Mouse (Mus musculus) lung, adult 2 months (tissue): ENCODE measurements at regions not wholly inside any gene's neighbourhood (a gene's known extent, or its start where the extent isn't known, plus 50 kb on each side); places are given as distances from the start of the nearest gene placed in this dataset.

Experiments used
- DNase-seq: peaks from one replicate; pipeline ENCODE4 v3.0.0; 2022
- H3K4me1 ChIP-seq: fragments of 200-500 bp; 2 replicates; pipeline ENCODE4 v1.6.1; 2011; ENCODE audit warnings: low read length; ENCODE audit not compliant: control insufficient read depth, insufficient read depth
- H3K4me3 ChIP-seq: fragments of 200-500 bp; replicated peaks from 2 replicates; pipeline ENCODE3; 2011; ENCODE audit warnings: low read depth, mild to moderate bottlenecking, control low read depth, low read length; ENCODE audit errors: extremely low read depth
- CTCF ChIP-seq: fragments of 200-500 bp; IDR thresholded peaks from 2 replicates; pipeline ENCODE4 v1.5.1; 2011; ENCODE audit warnings: mild to moderate bottlenecking, low read length, control low read depth; ENCODE audit not compliant: insufficient read depth
- POLR2A ChIP-seq: fragments of 200-500 bp; IDR thresholded peaks from 2 replicates; pipeline ENCODE4 v1.6.1; 2011; ENCODE audit warnings: low read depth, mild to moderate bottlenecking, control low read depth, low read length, borderline replicate concordance; ENCODE audit errors: extremely low read depth
- WGBS: fragments of 180-500 bp; shearing (Covaris S2); methylation state at CpG from one replicate; pipeline ENCODE4 v1.1.7; 2018; 5-methylcytosine and 5-hydroxymethylcytosine counted together

GRCm38 (mm10) chr10:126568155-126568554, 333.0 kb downstream of the Atp23 start:
- 81% methylated on average over 8 of the region's 8 CpGs for WGBS
- DNase-seq: no peak

GRCm38 (mm10) chr10:126565326-126565725, 335.8 kb downstream of the Atp23 start:
- no peaks in the 10 kb centered on the region for H3K4me1 ChIP-seq
- WGBS: 66% methylated on average over 14 of the region's 14 CpGs
- no peak overlapping the region for H3K4me3 ChIP-seq
- TF ChIP-seq CTCF (no peak), POLR2A (no peak)
- DNase-seq: no peak

More at GRCm38 (mm10) chr10:126568155-126568554, 333.0 kb downstream of the Atp23 start:
- TF ChIP-seq CTCF: no peak
- no peak for TF ChIP-seq POLR2A
- no peaks in the 10 kb centered on the region for H3K4me1 ChIP-seq
- no peak overlapping the region for H3K4me3 ChIP-seq

GRCm38 (mm10) chr10:126555080-126555479, 346.1 kb downstream of the Atp23 start:
- Histone ChIP-seq H3K4me1 (no peaks in the 10 kb centered on the region), H3K4me3 (no peak overlapping the region)
- 83% methylated on average over 7 of the region's 7 CpGs for WGBS
- DNase-seq: no peak
- no peak for TF ChIP-seq CTCF

DNA sequence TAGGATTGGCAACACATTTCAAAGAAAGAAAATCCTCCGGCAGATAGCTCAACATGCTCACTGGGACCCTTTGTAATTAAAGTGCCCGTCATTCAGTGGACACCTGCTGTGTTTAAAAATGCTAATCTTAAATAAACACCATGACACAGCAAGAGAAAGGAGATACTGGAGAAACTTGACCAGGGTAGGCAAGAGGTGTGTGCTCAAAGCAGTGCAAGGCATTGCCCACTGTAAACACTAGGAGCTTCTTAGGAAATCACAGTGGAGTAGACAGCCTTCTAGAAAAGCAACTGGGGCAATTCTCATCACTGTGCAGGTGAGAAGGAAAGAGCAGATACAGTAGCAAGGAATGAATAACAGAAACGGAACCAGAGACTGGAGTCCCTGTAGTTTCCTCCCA, 369.2 kb downstream of the Atp23 start:
- Histone ChIP-seq H3K4me1 (no peaks in the 10 kb centered on the region), H3K4me3 (no peak overlapping the region)
- no peak for DNase-seq
- TF ChIP-seq POLR2A (no peak), CTCF (no peak)
- 54% methylated on average over 3 of the region's 3 CpGs for WGBS

DNA sequence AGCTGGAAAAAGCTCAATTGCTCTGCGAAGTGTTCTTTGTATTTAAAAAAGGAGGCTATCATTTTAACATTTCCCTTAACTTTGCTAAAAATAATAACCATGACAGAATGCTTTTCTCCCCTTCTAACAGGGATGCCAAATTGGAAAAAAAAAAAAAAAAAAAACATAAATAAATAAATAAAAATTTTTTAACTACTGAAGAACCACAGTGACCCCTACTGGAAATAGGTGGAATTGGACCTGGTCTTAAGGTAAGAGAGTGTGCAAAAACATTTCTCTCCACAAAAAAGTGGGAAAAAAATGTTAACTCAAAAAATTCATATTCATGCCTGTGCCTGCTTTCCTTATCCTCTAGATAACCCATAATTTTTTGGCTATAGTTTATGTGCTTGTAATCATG, 369.8 kb downstream of the Atp23 start:
- Histone ChIP-seq H3K4me1 (no peaks in the 10 kb centered on the region), H3K4me3 (no peak overlapping the region)
- DNase-seq: no peak
- WGBS: 47% methylated on average over 1 of the region's 1 CpGs
- TF ChIP-seq CTCF (peak; percentile 22; the same call in 1 of the 2 replicates), POLR2A (no peak)

GRCm38 (mm10) chr10:126528801-126529200, 372.4 kb downstream of the Atp23 start:
- Histone ChIP-seq H3K4me1 (no peaks in the 10 kb centered on the region), H3K4me3 (no peak overlapping the region)
- WGBS: 94% methylated on average over 2 of the region's 2 CpGs
- DNase-seq: no peak
- no peak for TF ChIP-seq POLR2A
- TF ChIP-seq CTCF: no peak

DNA sequence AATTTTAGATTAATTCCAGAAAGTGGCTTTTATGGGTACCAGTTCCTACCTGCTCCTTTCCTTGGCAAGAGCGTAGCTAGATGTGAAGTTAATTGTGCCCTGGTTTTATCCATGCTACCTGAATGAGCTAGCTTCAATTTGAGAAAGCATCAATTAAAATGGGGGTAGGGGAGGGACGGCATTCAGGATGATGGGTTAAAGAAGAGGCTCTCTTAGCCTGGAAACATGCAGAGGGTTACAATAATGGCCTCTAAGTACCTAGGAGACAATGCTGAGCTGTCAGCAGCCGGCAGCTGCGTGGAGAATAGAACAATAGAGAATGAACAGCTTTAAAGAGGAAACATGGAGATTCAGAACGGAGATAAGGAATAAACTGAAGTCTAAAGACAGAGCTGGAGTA, 375.0 kb downstream of the Atp23 start:
- DNase-seq: no peak
- 47% methylated on average over 5 of the region's 5 CpGs for WGBS

DNA sequence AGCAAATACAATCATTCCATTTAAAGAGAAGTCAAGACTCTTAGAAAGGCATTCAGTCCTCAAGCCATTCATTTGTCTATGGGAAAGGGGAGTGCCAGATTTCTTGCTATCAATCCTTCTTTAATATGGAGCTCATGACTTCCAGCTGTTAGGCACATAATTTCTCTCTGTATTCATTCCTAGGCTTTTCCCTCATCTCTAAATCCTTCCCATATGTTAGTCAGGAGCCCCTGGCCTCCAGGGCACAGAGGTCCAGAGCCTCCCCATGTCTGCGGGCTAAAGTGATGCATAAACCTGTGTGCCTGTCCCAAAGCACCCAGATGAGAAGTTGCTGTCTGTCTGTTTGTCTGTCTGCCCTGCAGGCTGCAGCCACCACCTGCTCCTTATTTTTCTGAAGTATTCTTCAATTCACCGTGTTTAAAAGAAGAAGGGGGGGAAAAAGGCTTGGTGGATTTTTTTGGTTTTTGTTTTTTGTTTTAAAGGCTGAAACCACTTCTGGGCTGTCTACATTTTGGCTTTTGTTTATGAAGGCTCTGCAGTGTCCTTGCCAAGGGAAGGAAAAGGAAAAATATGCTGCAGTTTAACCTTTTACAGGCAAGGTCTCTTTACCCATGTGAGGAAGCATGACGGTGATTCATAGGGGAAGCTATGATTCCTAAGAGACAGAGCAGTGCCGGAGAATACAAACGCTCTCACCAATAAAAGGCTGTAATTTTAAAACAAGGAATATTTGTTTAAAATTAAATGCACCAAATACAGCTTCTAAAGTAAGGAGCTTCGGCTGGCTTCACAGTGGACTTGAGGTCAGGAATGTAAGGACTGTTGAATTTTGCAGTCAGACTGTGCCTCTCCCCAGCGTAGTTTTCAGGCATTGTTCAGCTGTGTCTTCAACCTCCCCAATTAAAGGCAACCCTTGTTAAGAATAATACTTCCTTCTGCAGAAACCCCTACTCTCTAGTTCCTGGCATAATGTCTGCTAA, 379.0 kb downstream of the Atp23 start:
- DNase-seq: no peak
- Histone ChIP-seq H3K4me3 (no peak overlapping the region), H3K4me1 (no peaks in the 10 kb centered on the region)
- 51% methylated on average over 7 of the region's 7 CpGs for WGBS
- TF ChIP-seq POLR2A: no peak
- no peak for TF ChIP-seq CTCF

More for the DNA sequence above, 375.0 kb downstream of the Atp23 start:
- Histone ChIP-seq H3K4me1 (no peaks in the 10 kb centered on the region), H3K4me3 (no peak overlapping the region)
- TF ChIP-seq CTCF: no peak
- no peak for TF ChIP-seq POLR2A

- no peak for DNase-seq
- WGBS: 89% methylated on average over 9 of the region's 9 CpGs
- H3K4me1 ChIP-seq: no peaks in the 10 kb centered on the region
- TF ChIP-seq CTCF: no peak
- TF ChIP-seq POLR2A: no peak
- H3K4me3 ChIP-seq: no peak overlapping the region
These were observed 380.2 kb downstream of the Atp23 start for GRCm38 (mm10) chr10:126520973-126521372.

GRCm38 (mm10) chr10:126513185-126513584, 388.0 kb downstream of the Atp23 start:
- Histone ChIP-seq H3K4me3 (no peak overlapping the region), H3K4me1 (no peaks in the 10 kb centered on the region)
- WGBS: 81% methylated on average over 7 of the region's 7 CpGs
- no peak for DNase-seq
- TF ChIP-seq POLR2A: no peak
- no peak for TF ChIP-seq CTCF
